Mouse (Mus musculus) midbrain, embryonic 10.5 days (tissue): Measurements from ENCODE around the gene Zbtb8b. TPM values are rescaled to one million over a fixed set of nuclear protein-coding genes. Genes with fewer than 3 reads are reported as not detected.

Source experiments
- DNase-seq: peaks from one replicate; pipeline ENCODE4 v3.0.0-alpha.2; 2017; ENCODE audit warnings: low spot score
- H3K27ac ChIP-seq: fragments of 300-500 bp; sonication (generic); replicated peaks from 2 replicates; pipeline ENCODE4 v1.5.1; 2016; ENCODE audit warnings: mild to moderate bottlenecking
- H3K27me3 ChIP-seq: fragments of 300-500 bp; sonication (generic); 2 replicates; pipeline ENCODE4 v1.6.1; 2016; ENCODE audit warnings: low read depth, mild to moderate bottlenecking; ENCODE audit not compliant: poor library complexity, severe bottlenecking
- H3K36me3 ChIP-seq: fragments of 300-500 bp; sonication (generic); 2 replicates; pipeline ENCODE4 v1.6.1; 2016; ENCODE audit warnings: mild to moderate bottlenecking, moderate library complexity
- H3K4me1 ChIP-seq: fragments of 300-500 bp; sonication (generic); 2 replicates; pipeline ENCODE4 v1.6.1; 2016
- H3K4me3 ChIP-seq: fragments of 300-500 bp; sonication (generic); 2 replicates; pipeline ENCODE4 v1.5.1; 2016; ENCODE audit warnings: mild to moderate bottlenecking, moderate library complexity
- H3K9me3 ChIP-seq: fragments of 300-500 bp; sonication (generic); replicated peaks from 2 replicates; pipeline ENCODE4 v1.6.1; 2016; ENCODE audit warnings: mild to moderate bottlenecking
- WGBS: fragments of 180-500 bp; shearing (Covaris S2); methylation state at CpG from one replicate; pipeline ENCODE4 v1.1.7; 2016; 5-methylcytosine and 5-hydroxymethylcytosine counted together
- polyA plus RNA-seq: library from polyadenylated mRNA; unstranded; fragments of >200 nt; fragmentation: Nextera tagmentation; extraction: Ambion mirVana; gene quantifications from 2 replicates; pipeline ENCODE4 v1.2.1, GENCODE M21; 2016

Gene Zbtb8b
- polyA plus RNA-seq, 1 experiment from 2014 or later = 1.6 TPM

GRCm38 (mm10) chr4:129399813-129400212 is 40.8 kb downstream of the Zbtb8b start:
- WGBS = 81% methylated on average over 4 of the region's 4 CpGs

GRCm38 (mm10) chr4:129396960-129397359 is 43.7 kb downstream of the Zbtb8b start:
- Histone ChIP-seq H3K9me3 (no peaks in the 10 kb centered on the region), H3K27me3 (no peaks in the 10 kb centered on the region), H3K4me3 (no peak overlapping the region), H3K27ac (no peak overlapping the region), H3K4me1 (peaks cover 9% of the 10 kb centered on the region), H3K36me3 (no peaks in the 10 kb centered on the region)
- WGBS = 86% methylated on average over 3 of the region's 3 CpGs
- DNase-seq = no peak

More at GRCm38 (mm10) chr4:129399813-129400212, 40.8 kb downstream of the Zbtb8b start:
- no peak for DNase-seq
- Histone ChIP-seq H3K27ac (no peak overlapping the region), H3K4me1 (peaks cover under 1% of the 10 kb centered on the region; the same call in 1 of the 2 replicates), H3K27me3 (no peaks in the 10 kb centered on the region), H3K36me3 (no peaks in the 10 kb centered on the region), H3K9me3 (no peaks in the 10 kb centered on the region), H3K4me3 (no peak overlapping the region)

GRCm38 (mm10) chr4:129394089-129394870 is 46.4 kb downstream of the Zbtb8b start:
- WGBS = 43% methylated on average over 12 of the region's 12 CpGs
- Histone ChIP-seq H3K4me3 (no peak overlapping the region), H3K4me1 (peaks cover 9% of the 10 kb centered on the region), H3K36me3 (no peaks in the 10 kb centered on the region), H3K27me3 (no peaks in the 10 kb centered on the region), H3K9me3 (no peaks in the 10 kb centered on the region), H3K27ac (0 out of 2 replicates have a peak overlapping the region, but pooled peaks have one; percentile 23)
- DNase-seq = no peak

GRCm38 (mm10) chr4:129390936-129391557 is 49.6 kb downstream of the Zbtb8b start:
- no peak for DNase-seq
- Histone ChIP-seq H3K36me3 (no peaks in the 10 kb centered on the region), H3K9me3 (no peaks in the 10 kb centered on the region), H3K4me3 (no peak overlapping the region), H3K27me3 (no peaks in the 10 kb centered on the region), H3K27ac (no peak overlapping the region), H3K4me1 (peaks cover 20% of the 10 kb centered on the region)
- WGBS = 90% methylated on average over 7 of the region's 7 CpGs

GRCm38 (mm10) chr4:129390216-129390743 is 50.4 kb downstream of the Zbtb8b start:
- DNase-seq = no peak
- H3K27me3 ChIP-seq = no peaks in the 10 kb centered on the region

GRCm38 (mm10) chr4:129388404-129388803 is 52.2 kb downstream of the Zbtb8b start:
- Histone ChIP-seq H3K27ac (peak overlapping the region; percentile 43; the same call in 1 of the 2 replicates), H3K4me3 (no peak overlapping the region), H3K9me3 (no peaks in the 10 kb centered on the region), H3K4me1 (peaks cover 11% of the 10 kb centered on the region), H3K27me3 (no peaks in the 10 kb centered on the region), H3K36me3 (no peaks in the 10 kb centered on the region)
- peak; percentile 36 for DNase-seq
- 69% methylated on average over 5 of the region's 5 CpGs for WGBS

More at GRCm38 (mm10) chr4:129390216-129390743, 50.4 kb downstream of the Zbtb8b start:
- H3K36me3 ChIP-seq = no peaks in the 10 kb centered on the region
- no peak overlapping the region for H3K27ac ChIP-seq
- peaks cover 20% of the 10 kb centered on the region for H3K4me1 ChIP-seq
- H3K9me3 ChIP-seq = no peaks in the 10 kb centered on the region
- H3K4me3 ChIP-seq = no peak overlapping the region
- WGBS = 91% methylated on average over 14 of the region's 14 CpGs

- no peak overlapping the region for H3K27ac ChIP-seq
- H3K27me3 ChIP-seq = no peaks in the 10 kb centered on the region
- 82% methylated on average over 2 of the region's 2 CpGs for WGBS
Measured at GRCm38 (mm10) chr4:129386989-129387388, 53.7 kb downstream of the Zbtb8b start.

GRCm38 (mm10) chr4:129386269-129386946 is 54.2 kb downstream of the Zbtb8b start:
- DNase-seq = no peak
- H3K9me3 ChIP-seq = no peaks in the 10 kb centered on the region
- no peak overlapping the region for H3K4me3 ChIP-seq
- 91% methylated on average over 8 of the region's 8 CpGs for WGBS
- H3K27me3 ChIP-seq = no peaks in the 10 kb centered on the region
- H3K4me1 ChIP-seq = peaks cover 11% of the 10 kb centered on the region
- H3K36me3 ChIP-seq = no peaks in the 10 kb centered on the region
- H3K27ac ChIP-seq = no peak overlapping the region

More at GRCm38 (mm10) chr4:129386989-129387388, 53.7 kb downstream of the Zbtb8b start:
- Histone ChIP-seq H3K4me1 (peaks cover 11% of the 10 kb centered on the region), H3K4me3 (no peak overlapping the region), H3K9me3 (no peaks in the 10 kb centered on the region), H3K36me3 (no peaks in the 10 kb centered on the region)
- no peak for DNase-seq

GRCm38 (mm10) chr4:129385685-129386084 is 55.0 kb downstream of the Zbtb8b start:
- 94% methylated on average over 11 of the region's 11 CpGs for WGBS
- no peaks in the 10 kb centered on the region for H3K36me3 ChIP-seq
- DNase-seq = no peak
- H3K27ac ChIP-seq = no peak overlapping the region
- peaks cover 11% of the 10 kb centered on the region for H3K4me1 ChIP-seq
- H3K4me3 ChIP-seq = no peak overlapping the region
- no peaks in the 10 kb centered on the region for H3K27me3 ChIP-seq
- H3K9me3 ChIP-seq = no peaks in the 10 kb centered on the region

GRCm38 (mm10) chr4:129384440-129384839 is 56.2 kb downstream of the Zbtb8b start:
- no peak for DNase-seq
- WGBS = 47% methylated on average over 6 of the region's 6 CpGs
- peaks cover 7% of the 10 kb centered on the region for H3K27me3 ChIP-seq

GRCm38 (mm10) chr4:129383586-129383985 is 57.1 kb downstream of the Zbtb8b start:
- H3K36me3 ChIP-seq = no peaks in the 10 kb centered on the region
- WGBS = 94% methylated on average over 3 of the region's 3 CpGs
- DNase-seq = no peak
- no peaks in the 10 kb centered on the region for H3K9me3 ChIP-seq
- H3K27me3 ChIP-seq = peaks cover 15% of the 10 kb centered on the region
- H3K27ac ChIP-seq = no peak overlapping the region
- H3K4me3 ChIP-seq = no peak overlapping the region
- peaks cover 7% of the 10 kb centered on the region for H3K4me1 ChIP-seq

More at GRCm38 (mm10) chr4:129384440-129384839, 56.2 kb downstream of the Zbtb8b start:
- H3K9me3 ChIP-seq = no peaks in the 10 kb centered on the region
- peaks cover 11% of the 10 kb centered on the region for H3K4me1 ChIP-seq
- H3K27ac ChIP-seq = no peak overlapping the region
- no peaks in the 10 kb centered on the region for H3K36me3 ChIP-seq
- H3K4me3 ChIP-seq = no peak overlapping the region

- H3K27me3 ChIP-seq = peaks cover 26% of the 10 kb centered on the region
- no peaks in the 10 kb centered on the region for H3K36me3 ChIP-seq
- no peak overlapping the region for H3K4me3 ChIP-seq
- no peaks in the 10 kb centered on the region for H3K9me3 ChIP-seq
- 94% methylated on average over 2 of the region's 2 CpGs for WGBS
- no peak for DNase-seq
- H3K27ac ChIP-seq = no peak overlapping the region
- peaks cover 7% of the 10 kb centered on the region for H3K4me1 ChIP-seq
Measured at GRCm38 (mm10) chr4:129382488-129382887, 58.2 kb downstream of the Zbtb8b start.
